Mouse (Mus musculus) hematopoietic stem cell, adult 5-6 weeks (primary cell): ENCODE data around the gene Pabpc4. TPM values are rescaled to one million over a fixed set of nuclear protein-coding genes. Genes with fewer than 3 reads are reported as not detected.
"Not testable (repeated sequence)": the region's sequence is repeated elsewhere in the genome, so short reads cannot be mapped to it uniquely, and the experiment has no call there.

Experiments used
- ATAC-seq, 2 experiments: fragments of 125-278 bp in 1 of 2; replicated peaks in 1 of 2; 2 replicates each; pipeline ENCODE4 v1.8.0; 2016 to 2017; ENCODE audit warnings: inconsistent platforms in 2 of 2, mild to moderate bottlenecking in 2 of 2, moderate number of reproducible peaks in 2 of 2, low read depth in 1 of 2, moderate TSS enrichment in 1 of 2; ENCODE audit not compliant: low FRiP score in 2 of 2, poor library complexity in 2 of 2, severe bottlenecking in 2 of 2, insufficient read depth in 1 of 2, low TSS enrichment in 1 of 2
- total RNA-seq: library from RNA; stranded (forward); fragments of 172-1452, 232-1000 nt; gene quantifications from 2 replicates; pipeline ENCODE4 v1.2.3, GENCODE M21; 2017

Gene Pabpc4
- total RNA-seq, 1 experiment from 2014 or later: 112 TPM

- ATAC-seq: no peak
Measured at GRCm38 (mm10) chr4:123292390-123292789, 30.2 kb downstream of the Pabpc4 start.

DNA sequence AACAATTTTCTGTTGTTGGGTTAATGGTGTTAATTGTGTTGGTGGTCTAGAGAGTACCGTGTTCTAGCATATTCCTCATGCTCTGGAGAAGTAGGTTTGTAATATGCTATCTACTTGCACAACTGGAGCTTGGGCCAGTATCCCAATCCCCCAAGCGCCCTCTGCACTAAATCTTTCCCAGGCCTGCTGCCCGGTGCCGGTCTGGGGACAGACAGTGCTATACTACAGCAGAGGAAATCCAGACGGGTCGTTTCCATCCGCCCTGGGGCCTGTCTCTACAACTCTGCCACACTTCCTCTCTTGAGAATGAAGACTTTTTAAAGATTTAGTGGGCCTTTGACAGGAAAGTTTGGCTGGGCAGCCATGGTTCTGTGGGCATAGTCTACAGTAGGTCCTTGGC is 30.8 kb downstream of the Pabpc4 start:
- no peak for ATAC-seq

DNA sequence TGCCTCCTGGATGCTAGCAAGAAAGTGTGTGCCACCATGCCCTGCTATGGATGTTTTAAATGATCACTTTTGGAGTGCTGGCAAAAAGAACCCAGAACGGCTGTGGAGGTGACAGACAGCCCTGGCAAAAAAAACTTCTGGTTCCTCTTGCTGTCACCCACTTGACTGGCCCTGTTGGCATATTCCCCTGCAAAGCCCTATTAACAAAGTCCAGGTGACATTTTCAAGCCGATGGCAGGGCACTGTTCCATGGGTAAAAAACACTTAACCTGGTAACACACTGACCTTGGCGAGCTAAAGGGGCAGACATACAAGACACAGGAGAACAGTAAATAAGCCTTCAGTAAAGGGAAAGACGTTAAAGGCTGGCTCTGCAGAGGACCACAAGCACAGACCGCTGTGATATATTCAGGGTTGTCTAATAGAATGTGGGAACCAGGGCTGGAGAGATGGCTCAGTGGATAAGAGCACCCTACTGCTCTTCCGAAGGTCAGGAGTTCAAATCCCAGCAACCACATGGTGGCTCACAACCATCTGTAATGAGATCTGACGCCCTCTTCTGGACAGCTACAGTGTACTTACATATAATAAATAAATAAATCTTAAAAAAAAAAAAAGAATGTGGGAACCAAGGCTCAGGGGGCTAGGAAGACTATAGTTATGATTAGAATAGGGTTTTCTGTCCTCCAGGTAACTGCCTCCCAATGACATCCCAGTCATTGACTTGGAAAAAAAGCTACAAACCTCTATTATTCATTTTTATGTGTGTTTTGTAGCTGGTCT is 31.7 kb downstream of the Pabpc4 start:
- no peak for ATAC-seq

GRCm38 (mm10) chr4:123295026-123295425 is 32.9 kb downstream of the Pabpc4 start:
- not testable (repeated sequence) for ATAC-seq

DNA sequence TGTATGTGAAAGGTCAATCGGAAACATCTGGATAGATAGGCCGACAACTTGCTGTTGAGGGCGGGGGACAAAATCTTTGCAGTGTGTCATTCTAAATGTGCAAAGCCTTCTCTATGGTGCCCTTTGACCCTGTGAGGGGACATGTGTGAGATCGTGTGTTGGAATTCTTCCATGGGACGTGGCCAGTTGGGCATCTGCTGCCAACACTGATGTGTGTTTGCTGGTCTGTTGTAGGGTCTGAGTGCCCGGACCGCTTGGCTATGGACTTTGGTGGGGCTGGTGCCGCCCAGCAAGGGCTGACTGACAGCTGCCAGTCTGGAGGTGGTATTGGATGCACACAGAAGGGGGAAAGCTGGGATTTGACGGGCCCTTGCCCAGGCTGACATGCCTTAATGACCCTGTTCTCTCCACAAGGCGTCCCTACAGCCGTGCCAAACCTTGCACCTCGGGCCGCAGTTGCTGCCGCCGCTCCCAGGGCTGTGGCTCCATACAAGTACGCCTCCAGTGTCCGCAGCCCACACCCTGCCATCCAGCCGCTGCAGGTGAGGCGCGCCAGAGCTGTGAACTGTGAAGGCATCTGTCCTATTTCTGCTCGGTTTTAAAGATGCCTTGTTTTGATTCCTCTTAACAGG is 33.5 kb downstream of the Pabpc4 start:
- no peak for ATAC-seq

- no peak for ATAC-seq
Measured at GRCm38 (mm10) chr4:123296148-123296534, 34.0 kb downstream of the Pabpc4 start.

GRCm38 (mm10) chr4:123297195-123297960 is 35.2 kb downstream of the Pabpc4 start:
- ATAC-seq: no peak

DNA sequence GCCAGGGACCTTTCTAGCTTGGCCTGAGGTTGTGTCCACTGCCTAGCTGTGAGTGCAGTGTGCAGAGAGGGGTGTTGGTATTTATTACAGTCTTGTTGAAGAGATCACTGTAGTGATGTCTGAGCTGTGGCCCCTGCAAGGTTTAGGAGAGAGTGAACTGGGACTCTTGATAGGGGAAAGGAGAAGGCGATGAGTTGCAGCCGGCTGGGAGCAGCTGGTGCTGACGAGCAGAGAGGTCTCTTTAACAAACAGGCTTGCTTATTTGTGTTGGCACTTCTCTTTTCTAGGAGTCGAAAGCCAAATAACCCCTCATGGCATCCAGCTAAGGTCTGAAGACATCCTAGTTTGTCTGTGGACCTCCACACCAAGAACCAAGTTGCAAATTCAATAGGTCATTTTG is 36.1 kb downstream of the Pabpc4 start:
- no peak for ATAC-seq

DNA sequence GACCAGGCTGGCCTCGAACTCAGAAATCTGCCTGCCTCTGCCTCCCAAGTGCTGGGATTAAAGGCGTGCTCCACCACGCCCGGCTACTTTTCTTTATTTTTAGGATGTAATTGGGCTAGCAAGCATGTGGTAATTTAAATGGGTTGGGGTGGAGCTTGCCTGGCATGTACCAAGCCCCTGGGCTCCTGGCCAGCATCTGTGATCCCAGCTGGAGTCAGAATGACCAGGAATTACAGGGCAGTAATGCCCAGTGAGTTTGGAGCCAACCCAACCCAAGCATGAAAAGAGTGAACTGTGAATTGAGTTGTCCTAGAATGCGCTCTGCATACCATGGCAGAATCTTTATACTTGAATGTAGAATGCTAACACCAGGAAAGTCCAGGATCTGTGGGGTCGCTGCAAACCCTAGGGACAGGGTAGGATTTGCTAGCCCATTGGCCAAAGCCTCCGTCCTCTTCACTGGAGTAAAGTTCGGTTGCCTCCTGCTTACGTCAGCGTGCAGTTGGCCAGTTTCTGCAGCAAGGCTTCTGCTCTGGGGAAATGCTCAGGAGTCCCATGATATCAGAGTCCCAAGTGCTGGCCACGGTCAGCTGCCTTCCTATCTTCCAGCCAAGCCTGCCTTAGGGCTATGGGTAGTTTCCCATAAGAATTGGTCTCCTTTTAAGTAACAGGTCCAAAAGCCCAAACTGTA is 37.0 kb downstream of the Pabpc4 start:
- ATAC-seq: no peak

DNA sequence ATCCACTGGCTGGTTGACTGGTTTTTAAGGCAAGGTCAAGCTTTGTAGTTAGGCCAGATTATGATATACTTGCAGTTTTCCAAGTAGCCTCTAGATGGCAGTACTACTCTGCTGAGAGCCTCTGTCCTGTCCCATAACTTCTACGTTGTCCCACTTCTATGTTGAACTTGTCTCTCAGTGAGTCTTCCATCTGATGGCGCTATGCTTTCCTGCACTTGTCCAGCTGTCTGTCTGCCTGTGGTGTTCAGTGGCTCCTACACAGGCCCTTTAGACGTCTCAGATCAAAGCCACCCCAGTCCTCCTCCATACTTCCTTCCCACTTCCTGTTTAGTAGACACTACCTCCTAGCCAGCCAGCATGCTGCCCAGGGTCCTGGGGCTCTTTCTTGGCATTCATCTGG is 43.6 kb downstream of the Pabpc4 start:
- peak; percentile 67 to 78 for ATAC-seq

GRCm38 (mm10) chr4:123306999-123307398 is 44.8 kb downstream of the Pabpc4 start:
- ATAC-seq: no peak

GRCm38 (mm10) chr4:123308292-123308691 is 46.1 kb downstream of the Pabpc4 start:
- no peak for ATAC-seq

GRCm38 (mm10) chr4:123311845-123312244 is 49.7 kb downstream of the Pabpc4 start:
- ATAC-seq: no peak

GRCm38 (mm10) chr4:123313010-123313409 is 50.9 kb downstream of the Pabpc4 start:
- peak; percentile 82 to 89 for ATAC-seq

DNA sequence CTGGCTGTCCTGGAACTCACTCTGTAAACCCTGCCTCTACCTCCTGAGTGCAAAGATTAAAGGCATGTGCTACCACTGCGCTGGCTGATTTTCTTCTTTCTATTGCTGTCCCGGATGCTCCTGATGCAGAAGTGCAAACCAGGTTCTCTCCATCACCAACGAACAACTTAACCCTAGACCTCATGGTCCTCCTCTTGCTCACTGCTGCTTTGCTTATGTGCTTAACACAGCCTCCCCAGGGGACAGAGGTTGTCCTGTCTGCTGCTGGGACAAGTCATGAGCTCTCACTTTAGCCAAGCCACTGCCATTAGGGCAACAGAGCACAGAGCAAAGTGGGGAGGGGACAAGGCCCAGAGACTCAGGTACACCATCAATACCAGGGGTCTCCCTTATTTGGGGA is 52.3 kb downstream of the Pabpc4 start:
- no peak for ATAC-seq

- peak; percentile 30 to 39; a peak in 2 of 4 replicates for ATAC-seq
Measured at GRCm38 (mm10) chr4:123322910-123323309, 60.8 kb downstream of the Pabpc4 start.

- no peak; a peak in 1 of 4 replicates for ATAC-seq
Measured at GRCm38 (mm10) chr4:123323534-123323933, 61.4 kb downstream of the Pabpc4 start, which contains the start of gene Oxct2a. TSS of gene Oxct2a (minus strand) at chr4:123323634.

DNA sequence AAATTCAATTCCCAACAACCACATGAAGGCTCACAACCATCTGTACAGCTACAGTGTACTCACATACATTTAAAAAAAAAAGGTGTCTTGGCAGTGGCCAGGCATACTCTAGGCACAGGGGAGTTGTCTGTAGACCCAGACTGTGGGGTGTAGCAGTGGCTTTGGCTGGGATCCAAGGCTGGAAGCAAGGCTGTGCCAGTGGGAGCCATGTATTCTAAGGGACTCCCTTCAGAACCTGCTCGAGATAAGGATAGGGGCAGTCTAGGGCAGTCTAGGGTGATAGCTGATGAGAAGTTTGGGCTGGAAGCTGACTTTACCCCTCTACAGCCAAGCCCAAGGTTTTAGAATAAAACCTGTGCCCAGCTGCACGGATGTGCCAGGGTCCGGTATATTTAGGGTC is 63.9 kb downstream of the Pabpc4 start:
- no peak for ATAC-seq
